Mouse (Mus musculus): ENCODE data around the gene Parp3.

GRCm38 (mm10) chr9:106481676-106482075 is 4.9 kb upstream of the Parp3 start:
- no peak for TF ChIP-seq POLR2A (IDR thresholded peaks at IDR 0.05; ENCODE audit: borderline replicate concordance, extremely low read depth, low read depth, low read length)
- no peak for TF ChIP-seq CTCF (IDR thresholded peaks at IDR 0.05; ENCODE audit: insufficient read depth, low read length)
